Mouse (Mus musculus) cerebellum, adult 2 months (tissue): ENCODE results near the gene Cfap57. TPM values are rescaled to one million over a fixed set of nuclear protein-coding genes. Genes with fewer than 3 reads are reported as not detected.

Source experiments
- DNase-seq, 2 experiments: peaks; one replicate each; pipeline ENCODE4 v3.0.0; 2021
- H3K27ac ChIP-seq: fragments of 200-500 bp; 2 replicates; pipeline ENCODE4 v1.5.1; 2012; ENCODE audit warnings: low read length, control low read depth, inconsistent platforms; ENCODE audit not compliant: insufficient read depth
- H3K27me3 ChIP-seq: fragments of 200-500 bp; 2 replicates; pipeline ENCODE4 v1.6.1; 2012; ENCODE audit warnings: inconsistent platforms, mild to moderate bottlenecking, low read length, moderate library complexity; ENCODE audit not compliant: control insufficient read depth, insufficient read depth
- H3K4me1 ChIP-seq: fragments of 200-500 bp; 2 replicates; pipeline ENCODE4 v1.6.1; 2011; ENCODE audit warnings: low read length; ENCODE audit not compliant: control insufficient read depth, insufficient read depth
- H3K4me3 ChIP-seq: fragments of 200-500 bp; replicated peaks from 2 replicates; pipeline ENCODE3; 2011; ENCODE audit warnings: mild to moderate bottlenecking, low read depth, low read length, control low read depth; ENCODE audit not compliant: insufficient read depth
- CTCF ChIP-seq: fragments of 200-500 bp; IDR thresholded peaks from 2 replicates; pipeline ENCODE4 v1.5.1; 2011; ENCODE audit warnings: low read depth, mild to moderate bottlenecking, control low read depth, low read length, moderate library complexity, borderline replicate concordance; ENCODE audit not compliant: insufficient read depth
- POLR2A ChIP-seq: fragments of 200-500 bp; IDR thresholded peaks from 2 replicates; pipeline ENCODE4 v1.6.1; 2011; ENCODE audit warnings: low read length, control low read depth, borderline replicate concordance; ENCODE audit not compliant: insufficient read depth
- WGBS: fragments of 180-500 bp; shearing (Covaris S2); methylation state at CpG from one replicate; pipeline ENCODE4 v1.1.7; 2018; 5-methylcytosine and 5-hydroxymethylcytosine counted together
- polyA plus RNA-seq: library from polyadenylated mRNA; depleted of rRNA; stranded (reverse); fragments of >200 nt; gene quantifications from 2 replicates; pipeline ENCODE4 v1.2.3, GENCODE M21; 2012

Gene Cfap57
- polyA plus RNA-seq, 1 experiment = 0.36 TPM

GRCm38 (mm10) chr4:118612619-118613018 is 8.0 kb downstream of the Cfap57 start:
- H3K27me3 ChIP-seq = no peaks in the 10 kb centered on the region
- 26% methylated on average over 11 of the region's 11 CpGs for WGBS
- H3K4me3 ChIP-seq = no peak overlapping the region
- no peaks in the 10 kb centered on the region for H3K4me1 ChIP-seq
- peak in 1 of 2 experiments; percentile 17 for DNase-seq
- no peak overlapping the region for H3K27ac ChIP-seq
- TF ChIP-seq POLR2A (no peak), CTCF (peak; percentile 3; the same call in 1 of the 2 replicates)

DNA sequence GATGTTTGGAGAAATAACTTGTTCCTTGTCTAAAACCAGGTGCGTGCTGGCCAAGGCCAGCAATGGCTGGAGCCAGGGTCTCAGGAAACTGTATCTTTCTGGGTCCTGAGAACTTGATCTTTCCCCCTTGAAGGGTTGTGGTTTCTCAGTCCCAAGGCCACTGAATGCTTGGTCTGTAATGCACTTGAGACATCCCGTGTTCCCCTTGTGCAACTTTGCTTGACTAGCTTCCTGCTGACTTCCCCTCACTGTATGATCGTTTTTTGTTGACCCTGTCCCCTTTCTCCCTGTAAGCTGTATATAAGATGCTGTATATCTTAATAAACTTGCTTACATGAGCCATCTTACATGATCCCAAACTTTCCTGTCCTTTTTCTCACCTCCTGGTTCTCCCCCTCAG is 10.7 kb downstream of the Cfap57 start:
- no peak overlapping the region for H3K27ac ChIP-seq
- no peak for DNase-seq
- 62% methylated on average over 3 of the region's 3 CpGs for WGBS
- no peak overlapping the region for H3K4me3 ChIP-seq
- H3K4me1 ChIP-seq = no peaks in the 10 kb centered on the region
- H3K27me3 ChIP-seq = no peaks in the 10 kb centered on the region
- TF ChIP-seq POLR2A = no peak
- TF ChIP-seq CTCF = no peak

DNA sequence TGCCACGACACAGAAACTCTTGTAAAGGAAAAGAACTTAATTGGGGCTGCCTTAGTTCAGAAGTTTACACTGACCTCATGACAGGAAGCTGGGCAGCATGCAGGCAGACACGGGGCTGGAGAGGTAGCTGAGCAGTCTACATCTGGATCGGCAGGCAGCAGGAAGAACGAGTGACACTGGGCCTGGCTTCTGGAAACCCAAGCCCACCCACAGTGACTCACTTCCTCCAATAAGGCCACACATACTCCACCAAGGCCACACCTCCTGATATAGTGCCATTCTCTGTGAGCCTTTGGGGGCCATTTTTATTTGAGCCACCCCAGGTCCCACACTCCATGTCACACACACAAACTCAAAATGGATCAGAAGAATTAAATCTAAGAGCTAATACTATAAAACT is 16.5 kb downstream of the Cfap57 start:
- WGBS = 60% methylated on average over 4 of the region's 4 CpGs
- TF ChIP-seq POLR2A (no peak), CTCF (no peak)

GRCm38 (mm10) chr4:118589733-118590130 is 30.8 kb downstream of the Cfap57 start:
- Histone ChIP-seq H3K4me1 (no peaks in the 10 kb centered on the region), H3K4me3 (no peak overlapping the region), H3K27me3 (no peaks in the 10 kb centered on the region), H3K27ac (no peak overlapping the region)
- TF ChIP-seq CTCF = no peak
- no peak for TF ChIP-seq POLR2A
- no peak for DNase-seq
- 9% methylated on average over 7 of the region's 7 CpGs for WGBS

More for the DNA sequence above, 16.5 kb downstream of the Cfap57 start:
- no peak for DNase-seq
- H3K4me3 ChIP-seq = no peak overlapping the region
- H3K4me1 ChIP-seq = no peaks in the 10 kb centered on the region
- no peaks in the 10 kb centered on the region for H3K27me3 ChIP-seq
- H3K27ac ChIP-seq = no peak overlapping the region

GRCm38 (mm10) chr4:118589053-118589732 is 31.4 kb downstream of the Cfap57 start:
- WGBS = 58% methylated on average over 12 of the region's 12 CpGs
- Histone ChIP-seq H3K27me3 (no peaks in the 10 kb centered on the region), H3K4me3 (no peak overlapping the region), H3K4me1 (no peaks in the 10 kb centered on the region), H3K27ac (no peak overlapping the region)
- no peak for TF ChIP-seq CTCF
- no peak for TF ChIP-seq POLR2A
- no peak for DNase-seq

GRCm38 (mm10) chr4:118582629-118583028 is 37.9 kb downstream of the Cfap57 start:
- no peak for DNase-seq
- 96% methylated on average over 8 of the region's 8 CpGs for WGBS
- H3K4me1 ChIP-seq = no peaks in the 10 kb centered on the region
- H3K27me3 ChIP-seq = no peaks in the 10 kb centered on the region
- TF ChIP-seq POLR2A (no peak), CTCF (no peak)
- no peak overlapping the region for H3K27ac ChIP-seq
- H3K4me3 ChIP-seq = no peak overlapping the region

GRCm38 (mm10) chr4:118581508-118581907 is 39.1 kb downstream of the Cfap57 start:
- DNase-seq = no peak
- WGBS = 10% methylated on average over 11 of the region's 11 CpGs
- H3K4me1 ChIP-seq = no peaks in the 10 kb centered on the region
- H3K27ac ChIP-seq = no peak overlapping the region
- no peak overlapping the region for H3K4me3 ChIP-seq
- TF ChIP-seq POLR2A (no peak), CTCF (no peak)
- H3K27me3 ChIP-seq = no peaks in the 10 kb centered on the region

GRCm38 (mm10) chr4:118579313-118579712 is 41.3 kb downstream of the Cfap57 start:
- DNase-seq = no peak
- WGBS = 43% methylated on average over 13 of the region's 13 CpGs

More at GRCm38 (mm10) chr4:118579313-118579712, 41.3 kb downstream of the Cfap57 start:
- no peak for TF ChIP-seq CTCF
- no peak for TF ChIP-seq POLR2A
- Histone ChIP-seq H3K4me3 (no peak overlapping the region), H3K27me3 (no peaks in the 10 kb centered on the region), H3K4me1 (no peaks in the 10 kb centered on the region), H3K27ac (no peak overlapping the region)
